Mouse (Mus musculus) embryonic facial prominence, embryonic 11.5 days (tissue): Measurements from ENCODE around the gene Rerg. TPM values are rescaled to one million over a fixed set of nuclear protein-coding genes. Genes with fewer than 3 reads are reported as not detected.

ENCODE experiments used
- ATAC-seq: fragments of 200-750 bp; cut with Nextera tagmentation; replicated peaks from 2 replicates; pipeline ENCODE4 v1.8.0; 2017; ENCODE audit warnings: low read depth; ENCODE audit not compliant: insufficient number of reproducible peaks, low FRiP score, low TSS enrichment
- DNase-seq: peaks from one replicate; pipeline ENCODE4 v3.0.0-alpha.2; 2015; ENCODE audit warnings: low spot score
- H3K27ac ChIP-seq: fragments of 300-500 bp; sonication (generic); replicated peaks from 2 replicates; pipeline ENCODE4 v1.5.1; 2014; ENCODE audit warnings: mild to moderate bottlenecking, low read depth, low read length, control low read depth
- H3K27me3 ChIP-seq: fragments of 300-500 bp; sonication (generic); 2 replicates; pipeline ENCODE4 v1.6.1; 2014; ENCODE audit warnings: mild to moderate bottlenecking, low read length, moderate library complexity, mixed read lengths; ENCODE audit not compliant: control insufficient read depth, insufficient read depth
- H3K36me3 ChIP-seq: fragments of 300-500 bp; sonication (generic); replicated peaks from 2 replicates; pipeline ENCODE4 v1.6.1; 2014; ENCODE audit warnings: low read depth, mild to moderate bottlenecking, low read length, moderate library complexity, mixed read lengths; ENCODE audit not compliant: control insufficient read depth, insufficient read depth
- H3K4me1 ChIP-seq: fragments of 300-500 bp; sonication (generic); 2 replicates; pipeline ENCODE4 v1.6.1; 2014; ENCODE audit warnings: low read length, mixed read lengths; ENCODE audit not compliant: control insufficient read depth, insufficient read depth
- H3K4me2 ChIP-seq: fragments of 300-500 bp; sonication (generic); 2 replicates; pipeline ENCODE4 v1.6.1; 2014; ENCODE audit warnings: low read depth, mild to moderate bottlenecking, control low read depth, low read length, moderate library complexity
- H3K4me3 ChIP-seq: fragments of 300-500 bp; sonication (generic); 2 replicates; pipeline ENCODE4 v1.5.1; 2014; ENCODE audit warnings: low read depth, low read length, control low read depth
- H3K9ac ChIP-seq: fragments of 300-500 bp; sonication (generic); replicated peaks from 2 replicates; pipeline ENCODE4 v1.6.1; 2014; ENCODE audit warnings: mild to moderate bottlenecking, control low read depth, low read length
- H3K9me3 ChIP-seq: fragments of 300-500 bp; sonication (generic); replicated peaks from 2 replicates; pipeline ENCODE4 v1.6.1; 2016; ENCODE audit warnings: mild to moderate bottlenecking, low read length, inconsistent platforms, mixed read lengths; ENCODE audit not compliant: control insufficient read depth
- WGBS: fragments of 180-500 bp; shearing (Covaris S2); extraction: QIAGEN DNeasy Blood & Tissue Kit; methylation state at CpG from one replicate; pipeline ENCODE4 v1.1.7; 2014; 5-methylcytosine and 5-hydroxymethylcytosine counted together
- polyA plus RNA-seq: library from polyadenylated mRNA; unstranded; fragments of >200 nt; fragmentation: Nextera tagmentation; extraction: Ambion mirVana; gene quantifications from 2 replicates; pipeline ENCODE4 v1.2.1, GENCODE M21; 2014

Gene Rerg
- polyA plus RNA-seq, 1 experiment from 2014 or later = 7.6 TPM

GRCm38 (mm10) chr6:137076731-137077130, 93.6 kb downstream of the Rerg start:
- Histone ChIP-seq H3K27ac (no peak overlapping the region), H3K9me3 (no peaks in the 10 kb centered on the region), H3K4me2 (no peak overlapping the region), H3K4me1 (no peaks in the 10 kb centered on the region), H3K4me3 (no peak overlapping the region), H3K36me3 (no peaks in the 10 kb centered on the region), H3K9ac (no peak overlapping the region), H3K27me3 (no peaks in the 10 kb centered on the region)
- WGBS = 92% methylated on average over 13 of the region's 13 CpGs
- no peak for ATAC-seq
- DNase-seq = no peak

DNA sequence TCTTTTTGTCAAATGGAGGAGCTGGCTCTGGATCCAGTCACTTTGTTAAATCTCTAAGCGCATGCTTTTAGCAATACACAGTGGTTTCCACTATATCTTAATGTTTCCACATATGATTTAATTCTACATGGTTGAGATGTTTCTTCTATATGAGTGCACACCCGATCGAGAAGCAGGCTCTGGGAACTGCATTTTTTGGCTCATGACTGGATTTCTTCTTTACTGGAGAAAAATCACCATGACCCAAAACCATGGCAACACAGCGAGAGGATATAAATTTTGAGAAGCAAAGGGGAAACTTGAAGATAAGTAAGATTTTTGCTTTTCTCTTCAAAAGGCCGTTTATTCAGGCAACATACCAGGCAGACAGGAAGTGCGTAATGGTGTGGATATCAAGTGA, 94.1 kb downstream of the Rerg start:
- WGBS = 88% methylated on average over 6 of the region's 6 CpGs
- no peaks in the 10 kb centered on the region for H3K9me3 ChIP-seq
- H3K4me2 ChIP-seq = no peak overlapping the region
- no peak overlapping the region for H3K27ac ChIP-seq
- no peaks in the 10 kb centered on the region for H3K4me1 ChIP-seq
- DNase-seq (no peak), ATAC-seq (no peak)
- H3K9ac ChIP-seq = no peak overlapping the region
- H3K27me3 ChIP-seq = no peaks in the 10 kb centered on the region
- no peak overlapping the region for H3K4me3 ChIP-seq
- no peaks in the 10 kb centered on the region for H3K36me3 ChIP-seq

- no peak overlapping the region for H3K9ac ChIP-seq
- no peak overlapping the region for H3K4me3 ChIP-seq
- DNase-seq (no peak), ATAC-seq (no peak)
- no peaks in the 10 kb centered on the region for H3K4me1 ChIP-seq
- H3K36me3 ChIP-seq = no peaks in the 10 kb centered on the region
- H3K9me3 ChIP-seq = no peaks in the 10 kb centered on the region
- no peak overlapping the region for H3K4me2 ChIP-seq
- H3K27ac ChIP-seq = no peak overlapping the region
- WGBS = 63% methylated on average over 8 of the region's 8 CpGs
- H3K27me3 ChIP-seq = no peaks in the 10 kb centered on the region
Measured at GRCm38 (mm10) chr6:137072256-137072655, 98.0 kb downstream of the Rerg start.

DNA sequence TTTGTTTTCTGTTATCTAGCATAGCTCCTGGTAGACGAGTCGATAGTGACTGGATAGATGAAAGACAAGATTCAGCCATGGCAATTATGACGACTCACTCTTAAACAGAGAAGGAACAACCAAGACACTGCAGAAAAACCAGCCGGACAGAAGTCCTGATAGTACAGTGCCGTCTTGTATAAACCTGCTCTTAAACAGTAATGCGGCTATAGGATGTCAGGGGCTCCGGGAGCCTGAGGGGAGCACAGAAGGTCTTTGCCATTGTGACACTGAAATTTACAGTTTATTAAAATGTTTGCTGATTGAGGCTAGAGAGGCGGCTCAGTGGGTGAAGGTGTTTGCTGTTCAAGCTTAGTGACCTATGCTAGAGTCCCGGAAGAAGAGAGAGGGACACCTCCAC, 98.8 kb downstream of the Rerg start:
- Histone ChIP-seq H3K9ac (no peak overlapping the region), H3K4me2 (no peak overlapping the region), H3K9me3 (no peaks in the 10 kb centered on the region), H3K36me3 (no peaks in the 10 kb centered on the region), H3K27ac (no peak overlapping the region), H3K4me1 (no peaks in the 10 kb centered on the region), H3K4me3 (no peak overlapping the region), H3K27me3 (no peaks in the 10 kb centered on the region)
- ATAC-seq (no peak), DNase-seq (no peak)
- 89% methylated on average over 9 of the region's 9 CpGs for WGBS

DNA sequence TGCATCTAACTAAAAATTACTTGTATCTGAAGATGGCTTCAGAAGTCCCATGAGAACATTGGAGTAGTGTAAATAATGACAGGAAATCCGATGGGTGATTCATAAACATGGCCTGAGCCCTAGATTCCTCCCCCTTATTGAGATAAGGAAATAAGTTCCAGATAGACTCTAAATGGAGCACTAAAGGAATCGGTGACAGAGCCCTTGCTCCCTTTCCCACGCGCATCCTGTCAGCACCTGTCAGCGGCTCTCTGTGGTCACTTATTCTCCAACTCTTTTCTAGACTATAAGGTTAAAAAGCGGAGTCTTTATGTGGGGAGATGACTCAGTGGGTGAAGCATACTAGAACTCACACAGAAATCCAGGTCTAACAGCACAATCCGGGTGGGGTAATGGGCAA, 104.8 kb downstream of the Rerg start:
- no peak for DNase-seq
- Histone ChIP-seq H3K4me2 (no peak overlapping the region), H3K4me1 (no peaks in the 10 kb centered on the region), H3K9me3 (no peaks in the 10 kb centered on the region), H3K4me3 (no peak overlapping the region), H3K9ac (no peak overlapping the region), H3K36me3 (no peaks in the 10 kb centered on the region), H3K27ac (no peak overlapping the region), H3K27me3 (no peaks in the 10 kb centered on the region)
- ATAC-seq = no peak
- WGBS = 82% methylated on average over 7 of the region's 7 CpGs

GRCm38 (mm10) chr6:137064786-137065185, 105.5 kb downstream of the Rerg start:
- Histone ChIP-seq H3K4me2 (no peak overlapping the region), H3K36me3 (no peaks in the 10 kb centered on the region), H3K9ac (no peak overlapping the region), H3K9me3 (no peaks in the 10 kb centered on the region), H3K4me1 (no peaks in the 10 kb centered on the region), H3K4me3 (no peak overlapping the region), H3K27ac (no peak overlapping the region), H3K27me3 (no peaks in the 10 kb centered on the region)
- DNase-seq = no peak
- 93% methylated on average over 14 of the region's 14 CpGs for whole genome bisulfite sequencing
- ATAC-seq = no peak

- Histone ChIP-seq H3K9me3 (no peaks in the 10 kb centered on the region), H3K36me3 (no peaks in the 10 kb centered on the region), H3K4me3 (no peak overlapping the region), H3K4me1 (no peaks in the 10 kb centered on the region), H3K4me2 (no peak overlapping the region), H3K27me3 (no peaks in the 10 kb centered on the region), H3K9ac (no peak overlapping the region), H3K27ac (no peak overlapping the region)
- ATAC-seq = 0 out of 2 replicates have a peak, but pooled peaks have one; percentile 52
- 76% methylated on average over 10 of the region's 10 CpGs for WGBS
- DNase-seq = no peak
Measured at GRCm38 (mm10) chr6:137063239-137063940, 106.9 kb downstream of the Rerg start.

DNA sequence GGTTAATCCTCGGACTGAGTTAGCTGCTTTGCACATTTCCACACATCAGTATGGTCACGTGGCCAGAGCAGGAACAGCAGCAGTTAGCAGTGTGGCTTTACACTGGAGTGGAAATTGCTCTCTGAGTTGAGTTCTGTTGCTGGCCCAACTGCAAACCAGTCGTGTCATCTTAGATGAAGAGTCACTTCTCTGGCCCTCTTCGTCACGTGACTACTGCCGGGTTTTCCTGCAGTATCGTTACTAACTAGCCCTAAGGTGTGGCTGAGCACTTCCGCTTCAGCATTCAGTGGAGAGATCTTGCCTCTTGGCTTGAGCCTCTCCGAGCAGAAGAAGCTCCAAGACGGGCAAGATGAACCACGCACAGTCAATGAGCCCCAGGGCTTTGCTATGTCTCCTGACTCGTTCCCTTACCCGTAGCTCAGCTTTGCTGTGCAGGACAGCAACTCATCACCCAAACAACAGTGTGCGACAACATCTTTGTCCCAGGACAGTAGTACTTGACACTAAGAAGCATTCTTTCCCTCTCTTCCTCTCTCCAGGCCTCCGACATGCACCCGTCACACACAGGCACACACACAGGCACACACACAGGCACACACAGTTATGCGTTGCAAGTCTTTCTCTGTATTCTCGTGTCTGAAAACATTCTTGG, 108.3 kb downstream of the Rerg start:
- no peak for ATAC-seq
- no peaks in the 10 kb centered on the region for H3K4me1 ChIP-seq
- H3K36me3 ChIP-seq = no peaks in the 10 kb centered on the region
- WGBS = 80% methylated on average over 18 of the region's 18 CpGs
- no peak overlapping the region for H3K4me3 ChIP-seq
- no peak for DNase-seq
- no peaks in the 10 kb centered on the region for H3K9me3 ChIP-seq
- no peak overlapping the region for H3K9ac ChIP-seq
- H3K27me3 ChIP-seq = no peaks in the 10 kb centered on the region
- H3K27ac ChIP-seq = no peak overlapping the region
- no peak overlapping the region for H3K4me2 ChIP-seq
